Mouse (Mus musculus): ENCODE results near the gene Plekha5.

DNA sequence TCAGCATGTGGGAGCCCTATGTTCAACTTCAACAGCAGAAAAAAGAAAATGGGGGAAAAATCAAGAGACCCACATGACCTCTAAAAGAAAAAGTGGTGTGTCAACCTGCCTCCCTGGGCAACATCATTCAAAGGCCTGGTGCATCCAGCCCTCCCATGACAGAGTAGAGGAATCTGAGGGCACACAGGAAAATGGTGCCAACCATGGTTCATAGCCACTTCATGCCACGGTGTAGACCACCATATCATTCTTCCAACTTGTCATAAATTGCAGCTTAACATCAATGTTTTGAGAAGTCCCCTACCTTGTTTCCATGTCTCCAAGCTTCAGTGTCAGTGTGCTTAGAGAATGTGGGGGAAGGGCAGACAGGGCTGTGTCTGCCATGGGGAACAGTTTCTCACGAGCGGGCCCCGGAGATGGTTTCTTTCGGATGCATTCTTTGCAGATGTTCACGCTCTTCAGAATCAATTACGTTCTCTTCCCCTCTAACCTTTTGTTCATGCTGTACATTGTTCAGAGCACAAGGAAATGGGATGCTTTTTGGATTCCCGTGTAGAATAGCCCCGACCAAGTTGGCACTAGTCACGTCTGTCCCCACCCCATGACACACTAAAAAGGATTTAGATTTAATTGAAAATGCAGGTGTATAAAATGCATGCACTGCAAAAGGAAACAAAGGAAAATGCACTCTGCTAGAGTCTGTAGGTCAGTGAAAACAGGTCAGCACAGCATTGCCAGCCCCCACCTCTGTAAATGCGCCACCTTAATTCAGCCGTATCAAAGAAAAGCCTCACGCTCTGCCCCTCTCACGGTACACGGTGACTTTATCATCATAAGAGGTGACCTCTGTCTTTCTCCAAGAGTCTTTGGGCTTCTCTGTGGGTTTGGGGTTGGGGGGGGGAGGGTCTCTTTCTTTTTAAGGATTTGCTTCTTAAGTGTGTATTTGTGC is 173.8 kb downstream of the Plekha5 start:
- no peak for TF ChIP-seq ZC3H11A (IDR thresholded peaks at IDR 0.05; ENCODE audit: borderline replicate concordance, low read depth, low read length)
- no peak for TF ChIP-seq CHD2 (IDR thresholded peaks at IDR 0.05; ENCODE audit: low read depth, low read length)
- TF ChIP-seq MAFK (IDR thresholded peaks at IDR 0.05; ENCODE audit: insufficient read depth, low read depth, low read length): no peak
- no peak for TF ChIP-seq ZNF384 (IDR thresholded peaks at IDR 0.05; ENCODE audit: low read depth, low read length)
- TF ChIP-seq HCFC1 (IDR thresholded peaks at IDR 0.05; ENCODE audit: borderline replicate concordance, insufficient read depth, low read length): no peak

All from ES-E14 (cell line).